Comparison of ENCODE assay signal across 17 mouse cellular contexts in the genomic region with DNA sequence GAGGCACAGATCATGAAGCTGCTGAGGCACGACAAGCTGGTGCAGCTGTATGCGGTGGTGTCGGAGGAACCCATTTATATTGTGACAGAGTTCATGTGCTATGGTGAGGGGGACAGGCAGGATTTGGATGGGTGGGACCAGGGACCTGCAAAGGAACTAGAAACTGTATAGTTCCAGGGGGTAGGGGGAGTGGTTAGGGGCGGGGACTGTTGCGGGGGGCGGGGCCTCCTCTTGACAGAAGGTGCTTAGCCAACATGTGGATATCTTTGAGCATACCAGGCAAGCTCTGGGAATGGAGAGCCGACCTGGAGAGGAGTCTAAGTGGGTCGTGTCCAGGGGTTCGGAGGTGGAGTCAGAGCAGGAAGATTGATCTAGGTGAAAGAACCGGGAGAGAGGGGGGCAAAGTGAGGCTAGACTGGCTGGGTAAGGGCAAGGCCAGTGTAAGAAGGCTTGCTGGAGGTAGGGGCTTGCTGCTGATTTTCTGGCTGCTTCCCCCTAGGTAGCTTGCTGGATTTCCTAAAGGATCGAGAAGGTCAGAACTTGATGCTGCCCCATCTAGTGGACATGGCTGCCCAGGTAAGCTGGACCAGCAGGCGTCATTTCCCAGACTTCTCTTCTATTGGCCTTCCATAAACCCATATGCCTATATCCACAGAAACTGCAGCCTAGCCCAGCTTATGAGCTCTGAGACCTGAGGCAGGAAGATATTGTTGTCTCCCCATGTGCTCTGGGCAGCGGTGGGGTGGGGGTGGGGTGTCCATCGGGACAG. TPM values are rescaled to one million over a fixed set of nuclear protein-coding genes. Genes with fewer than 3 reads are reported as not detected.
DNase-seq lines count a peak whose midpoint lies in the region; ATAC-seq and TF ChIP-seq lines count a peak whose summit lies in the region.
"Had no signal": no experiment of that assay in that cellular context is flagged by ENCODE, and none has a peak within 500 bp of the region (broad histone marks: within the 10 kb centered on the region; RNA-seq: fewer than 3 reads in every experiment).

No protein-coding gene starts in this region.

- H3K9ac ChIP-seq in heart, postnatal 0 days (replicated peaks; ENCODE audit: low read depth, low read length) = no peak overlapping the region
- H3K9ac ChIP-seq in lung, embryonic 16.5 days (ENCODE audit: low read length) = no peak overlapping the region
- no peak overlapping the region for H3K9ac ChIP-seq in stomach, embryonic 15.5 days
- H3K9ac ChIP-seq: liver, embryonic 13.5 days had no signal

- 0 out of 2 replicates have a peak, but pooled peaks have one; percentile 11 for TF ChIP-seq CTCF in heart, postnatal 0 days (IDR thresholded peaks at IDR 0.05; ENCODE audit: low read depth)
- no peak for TF ChIP-seq CTCF in lung, adult 2 months (IDR thresholded peaks at IDR 0.05; ENCODE audit: insufficient read depth, low read length)

- TF ChIP-seq POLR2A in lung, adult 2 months (IDR thresholded peaks at IDR 0.05; ENCODE audit: borderline replicate concordance, extremely low read depth, low read depth, low read length) = no peak

- no peak for TF ChIP-seq EP300 in heart, postnatal 0 days (IDR thresholded peaks at IDR 0.05; ENCODE audit: low read depth)

- no peak overlapping the region for H3K4me3 ChIP-seq in heart, postnatal 0 days (ENCODE audit: low read depth, low read length)
- no peak overlapping the region for H3K4me3 ChIP-seq in lung, embryonic 16.5 days (ENCODE audit: low read length)
- no peak overlapping the region for H3K4me3 ChIP-seq in lung, adult 2 months (replicated peaks; ENCODE audit: extremely low read depth, low read depth, low read length)
- H3K4me3 ChIP-seq in stomach, embryonic 15.5 days (replicated peaks) = no peak overlapping the region
- H3K4me3 ChIP-seq: erythroblast, embryonic 14.5 days; liver, embryonic 13.5 days; myocyte had no signal

- no peaks in the 10 kb centered on the region for H3K36me3 ChIP-seq in heart, postnatal 0 days (replicated peaks; ENCODE audit: control insufficient read depth, insufficient read depth, low read length)
- no peaks in the 10 kb centered on the region for H3K36me3 ChIP-seq in lung, embryonic 16.5 days (ENCODE audit: control insufficient read depth, insufficient read depth, low read length)
- H3K36me3 ChIP-seq in stomach, embryonic 15.5 days = no peaks in the 10 kb centered on the region
- H3K36me3 ChIP-seq: liver, embryonic 13.5 days had no signal

- no peaks in the 10 kb centered on the region for H3K27me3 ChIP-seq in heart, postnatal 0 days (ENCODE audit: control insufficient read depth, insufficient read depth, low read length)
- no peaks in the 10 kb centered on the region for H3K27me3 ChIP-seq in lung, embryonic 16.5 days (ENCODE audit: control insufficient read depth, insufficient read depth, low read depth, low read length)
- no peaks in the 10 kb centered on the region for H3K27me3 ChIP-seq in stomach, embryonic 15.5 days (replicated peaks)
- H3K27me3 ChIP-seq: liver, embryonic 13.5 days; Patski had no signal

- H3K4me1 ChIP-seq in heart, postnatal 0 days (ENCODE audit: control insufficient read depth, insufficient read depth) = peaks cover 6% of the 10 kb centered on the region; the same call in 1 of the 2 replicates
- H3K4me1 ChIP-seq in lung, embryonic 16.5 days (replicated peaks; ENCODE audit: control insufficient read depth, insufficient read depth, low read length) = peaks cover 1% of the 10 kb centered on the region
- no peaks in the 10 kb centered on the region for H3K4me1 ChIP-seq in lung, adult 2 months (ENCODE audit: control insufficient read depth, insufficient read depth, low read length)
- H3K4me1 ChIP-seq in stomach, embryonic 15.5 days = no peaks in the 10 kb centered on the region; the same call in 1 of the 2 replicates

- H3K9me3 ChIP-seq in heart, postnatal 0 days (replicated peaks; ENCODE audit: control insufficient read depth, low read length) = no peaks in the 10 kb centered on the region
- H3K9me3 ChIP-seq in lung, embryonic 16.5 days (ENCODE audit: control insufficient read depth, low read length) = no peaks in the 10 kb centered on the region
- H3K9me3 ChIP-seq in stomach, embryonic 15.5 days = no peaks in the 10 kb centered on the region
- H3K9me3 ChIP-seq: liver, embryonic 13.5 days had no signal

- intact Hi-C loops in heart, postnatal 25 days (cut with DNase I) = no loop called here

- no peak for ATAC-seq in heart, postnatal 0 days (ENCODE audit: insufficient read depth, low read depth)
- ATAC-seq in lung, embryonic 16.5 days (ENCODE audit: low read depth) = peak; percentile 52; the same call in 1 of the 2 replicates
- 0 out of 2 replicates have a peak, but pooled peaks have one; percentile 33 for ATAC-seq in stomach, embryonic 15.5 days (ENCODE audit: insufficient read depth, low FRiP score, low read depth)
- ATAC-seq: Patski had no signal

- no peak overlapping the region for H3K27ac ChIP-seq in heart, postnatal 0 days (ENCODE audit: low read depth)
- H3K27ac ChIP-seq in lung, embryonic 16.5 days (ENCODE audit: low read length) = no peak overlapping the region
- no peak overlapping the region for H3K27ac ChIP-seq in stomach, embryonic 15.5 days
- H3K27ac ChIP-seq: liver, embryonic 13.5 days had no signal

- no peak for DNase-seq in heart, postnatal 0 days (ENCODE audit: low spot score)
- no peak for DNase-seq in heart, postnatal 25 days (ENCODE audit: low spot score)
- no peak for DNase-seq in lung, adult 2 months
- peak; percentile 71 for DNase-seq in ZHBTc4 (ENCODE audit: low read depth, low spot score)
- DNase-seq in layer of hippocampus, adult 18-20 months (ENCODE audit: low spot score in 2 of 2) = no peak
- no peak for DNase-seq in spleen, adult 12 weeks (ENCODE audit: low spot score)
- DNase-seq: adrenal gland, adult 2 months; cerebellum, adult 9-10 months; heart, postnatal 14 days; liver, embryonic 13.5 days; right cerebral cortex, postnatal 14 days; thymus, adult 18-20 months had no signal

- no peak overlapping the region for H3K4me2 ChIP-seq in heart, postnatal 0 days (ENCODE audit: low read depth, low read length)
- no peak overlapping the region for H3K4me2 ChIP-seq in lung, embryonic 16.5 days (ENCODE audit: low read depth, low read length)
- no peak overlapping the region for H3K4me2 ChIP-seq in stomach, embryonic 15.5 days
- H3K4me2 ChIP-seq: liver, embryonic 13.5 days had no signal

- WGBS in heart, postnatal 0 days = 41% methylated on average over 14 of the region's 14 CpGs
- 37% methylated on average over 14 of the region's 14 CpGs for WGBS in lung, embryonic 16.5 days
- 45% methylated on average over 14 of the region's 14 CpGs for WGBS in lung, adult 2 months
- 37% methylated on average over 14 of the region's 14 CpGs for WGBS in stomach, embryonic 15.5 days

RNA-seq across cellular contexts. Expression of a gene that starts 13.4 kb away (rescaled TPM):
- total RNA-seq in heart, postnatal 0 days (2014; rRNA removed; ENCODE audit: low replicate concordance) = 40.5 and 57.2 TPM in 2 replicates
- 4.6 and 5.2 TPM in 2 replicates for polyA plus RNA-seq in heart, postnatal 0 days (2015; fragmentation: Nextera tagmentation; extraction: Ambion mirVana)
- 10 to 100 TPM; 43.2 to 50.4 TPM for total RNA-seq in heart, postnatal 25 days (2021)
- 8.0 and 8.2 TPM in 2 replicates for polyA plus RNA-seq in lung, embryonic 16.5 days (2015; fragmentation: Nextera tagmentation; extraction: Ambion mirVana)
- 25.8 and 28.7 TPM in 2 replicates for polyA plus RNA-seq in lung, adult 2 months (2012; rRNA removed)
- 8.2 and 9.3 TPM in 2 replicates for polyA plus RNA-seq in stomach, embryonic 15.5 days (2015; fragmentation: Nextera tagmentation; extraction: Ambion mirVana)
- 100 to 1,000 TPM; 114 to 116 TPM for total RNA-seq in layer of hippocampus, adult 18-20 months (2021)

RNA-seq across cellular contexts. Expression of a gene that starts 23.8 kb away (rescaled TPM):
- total RNA-seq in heart, postnatal 0 days (2014; rRNA removed; ENCODE audit: low replicate concordance) = 0.04 and 0.19 TPM in 2 replicates
- 0.31 and 0.37 TPM in 2 replicates for polyA plus RNA-seq in heart, postnatal 0 days (2015; fragmentation: Nextera tagmentation; extraction: Ambion mirVana)
- under 1 TPM; 0.26 to 0.39 TPM for total RNA-seq in heart, postnatal 25 days (2021)
- 0.79 and 1.2 TPM in 2 replicates for polyA plus RNA-seq in lung, embryonic 16.5 days (2015; fragmentation: Nextera tagmentation; extraction: Ambion mirVana)
- polyA plus RNA-seq in lung, adult 2 months (2012; rRNA removed) = 10.7 and 19.1 TPM in 2 replicates
- 1.6 TPM in 2 replicates for polyA plus RNA-seq in stomach, embryonic 15.5 days (2015; fragmentation: Nextera tagmentation; extraction: Ambion mirVana)
- under 1 TPM; 0.13 to 0.35 TPM for total RNA-seq in layer of hippocampus, adult 18-20 months (2021)
- polyA plus RNA-seq: myocyte, Patski had no signal
